Mouse (Mus musculus) ES-Bruce4 (cell line): ENCODE measurements around the gene Knl1. TPM values are rescaled to one million over a fixed set of nuclear protein-coding genes. Genes with fewer than 3 reads are reported as not detected.

Experiments used
- H3K27ac ChIP-seq: 2 replicates; pipeline ENCODE4 v1.5.1; 2012; ENCODE audit warnings: low read length, inconsistent platforms; ENCODE audit not compliant: insufficient read depth
- H3K27me3 ChIP-seq: 2 replicates; pipeline ENCODE4 v1.6.1; 2012; ENCODE audit warnings: mild to moderate bottlenecking, low read length, inconsistent platforms; ENCODE audit not compliant: control insufficient read depth, poor library complexity, insufficient read depth, severe bottlenecking
- H3K36me3 ChIP-seq: 2 replicates; pipeline ENCODE4 v1.6.1; 2012; ENCODE audit warnings: inconsistent platforms, mild to moderate bottlenecking, low read length, moderate library complexity; ENCODE audit not compliant: control insufficient read depth, poor library complexity, insufficient read depth, severe bottlenecking
- H3K4me1 ChIP-seq: one replicate; pipeline ENCODE4 v1.8.1; 2011; ENCODE audit warnings: low read length; ENCODE audit not compliant: control insufficient read depth, insufficient read depth
- H3K4me3 ChIP-seq: 2 replicates; pipeline ENCODE4 v1.5.1; 2011; ENCODE audit warnings: low read depth, mild to moderate bottlenecking, low read length
- H3K9ac ChIP-seq: 2 replicates; pipeline ENCODE4 v1.6.1; 2012; ENCODE audit warnings: low read depth, mild to moderate bottlenecking, inconsistent platforms; ENCODE audit not compliant: poor library complexity, severe bottlenecking
- H3K9me3 ChIP-seq: replicated peaks from 2 replicates; pipeline ENCODE4 v1.6.1; 2012; ENCODE audit warnings: mild to moderate bottlenecking, low read length, inconsistent platforms; ENCODE audit not compliant: control insufficient read depth, poor library complexity, insufficient read depth, severe bottlenecking
- CTCF ChIP-seq: IDR thresholded peaks from one replicate; pipeline ENCODE4 v1.8.1; 2011; ENCODE audit warnings: low read depth, low read length
- EP300 ChIP-seq: IDR thresholded peaks from 2 replicates; pipeline ENCODE4 v1.6.1; 2011; ENCODE audit warnings: low read depth, low read length; ENCODE audit not compliant: insufficient read depth
- POLR2A ChIP-seq: IDR thresholded peaks from one replicate; pipeline ENCODE4 v1.8.1; 2011; ENCODE audit warnings: low read length; ENCODE audit not compliant: insufficient read depth
- polyA plus RNA-seq: library from polyadenylated mRNA; stranded (reverse); fragments of >200 nt; gene quantifications from 2 replicates; pipeline ENCODE4 v1.2.4, GENCODE M21; 2011; ENCODE audit warnings: low read depth; ENCODE audit not compliant: missing spikeins, insufficient read depth, insufficient read length

Gene Knl1
- polyA plus RNA-seq, 1 experiment = 96.0 TPM

GRCm38 (mm10) chr2:119032191-119032590 is 14.7 kb upstream of the Knl1 start:
- H3K27ac ChIP-seq = no peak overlapping the region
- no peaks in the 10 kb centered on the region for H3K4me1 ChIP-seq
- H3K27me3 ChIP-seq = no peaks in the 10 kb centered on the region
- no peak overlapping the region for H3K9ac ChIP-seq
- TF ChIP-seq CTCF = no peak
- no peak for TF ChIP-seq POLR2A
- TF ChIP-seq EP300 = no peak
- H3K4me3 ChIP-seq = no peak overlapping the region
- H3K36me3 ChIP-seq = peaks cover 4% of the 10 kb centered on the region; the same call in 1 of the 2 replicates
- no peaks in the 10 kb centered on the region for H3K9me3 ChIP-seq

GRCm38 (mm10) chr2:119034656-119035396 is 12.1 kb upstream of the Knl1 start, which contains the start of gene Rpusd2:
TSS of gene Rpusd2 (plus strand) at chr2:119034790.
- H3K27ac ChIP-seq = peak within 1 kb of the TSS; percentile 22; the same call in 1 of the 2 replicates
- no peaks in the 10 kb centered on the region for H3K9me3 ChIP-seq
- no peaks in the 10 kb centered on the region for H3K27me3 ChIP-seq
- TF ChIP-seq CTCF (peak; percentile 20), EP300 (peak; percentile 57; the same call in 1 of the 2 replicates), POLR2A (peak; percentile 81)
- H3K9ac ChIP-seq = peak within 1 kb of the TSS; percentile 84
- peaks cover 23% of the 10 kb centered on the region for H3K36me3 ChIP-seq
- H3K4me3 ChIP-seq = peak within 1 kb of the TSS; percentile 90
- H3K4me1 ChIP-seq = no peaks in the 10 kb centered on the region

DNA sequence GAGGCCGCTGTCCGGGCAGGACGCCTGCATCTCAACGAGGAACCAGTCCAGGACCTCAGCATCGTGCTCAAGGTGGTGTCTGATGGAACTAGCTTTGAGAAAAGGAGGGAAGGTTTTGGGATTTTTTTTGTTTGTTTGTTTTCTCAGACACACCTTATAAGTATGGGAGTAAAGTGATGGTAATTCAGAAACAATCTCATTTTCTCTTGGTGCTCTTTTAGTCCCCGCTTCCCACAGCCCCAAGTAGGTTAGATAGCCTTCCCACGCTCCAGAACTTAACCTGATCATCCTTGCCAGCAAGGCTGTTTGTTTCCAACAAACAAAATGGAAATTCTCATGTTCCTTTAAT is 11.5 kb upstream of the Knl1 start:
- TF ChIP-seq POLR2A (no peak), EP300 (no peak), CTCF (no peak)
- no peaks in the 10 kb centered on the region for H3K4me1 ChIP-seq

DNA sequence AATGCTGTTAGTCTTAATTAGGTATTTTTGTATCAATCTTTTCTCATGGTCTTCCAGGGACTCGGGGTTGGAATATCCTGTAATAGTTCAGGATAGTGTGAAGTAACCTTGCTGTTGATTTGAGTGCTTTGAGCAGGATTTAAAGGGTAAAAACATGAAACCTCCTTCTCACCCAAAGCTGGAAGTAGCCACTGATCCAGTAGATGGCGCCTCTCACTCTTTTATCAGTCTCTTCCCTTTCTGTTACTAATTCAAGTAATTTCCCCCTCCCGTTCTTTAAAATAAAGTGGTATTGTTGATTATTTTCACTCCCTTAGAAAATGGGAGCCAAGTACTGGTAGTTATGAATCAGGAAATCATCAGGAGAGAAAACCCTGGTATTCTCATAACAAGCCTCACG is 6.0 kb upstream of the Knl1 start:
- Histone ChIP-seq H3K27me3 (no peaks in the 10 kb centered on the region), H3K36me3 (peaks cover 32% of the 10 kb centered on the region)

More for the DNA sequence above, 11.5 kb upstream of the Knl1 start:
- H3K27me3 ChIP-seq = no peaks in the 10 kb centered on the region
- H3K9me3 ChIP-seq = no peaks in the 10 kb centered on the region
- H3K27ac ChIP-seq = 0 out of 2 replicates have a peak overlapping the region, but pooled peaks have one; percentile 22
- H3K36me3 ChIP-seq = peaks cover 26% of the 10 kb centered on the region
- H3K4me3 ChIP-seq = peak overlapping the region; percentile 90
- peak overlapping the region; percentile 84 for H3K9ac ChIP-seq

GRCm38 (mm10) chr2:119045163-119045562 is 1.8 kb upstream of the Knl1 start:
- Histone ChIP-seq H3K4me1 (no peaks in the 10 kb centered on the region), H3K27me3 (no peaks in the 10 kb centered on the region), H3K9me3 (no peaks in the 10 kb centered on the region), H3K4me3 (no peak overlapping the region), H3K27ac (no peak overlapping the region), H3K36me3 (peaks cover 7% of the 10 kb centered on the region; the same call in 1 of the 2 replicates), H3K9ac (no peak overlapping the region)
- no peak for TF ChIP-seq CTCF
- no peak for TF ChIP-seq EP300
- no peak for TF ChIP-seq POLR2A

More for the DNA sequence above, 6.0 kb upstream of the Knl1 start:
- no peak overlapping the region for H3K4me3 ChIP-seq
- no peak overlapping the region for H3K27ac ChIP-seq
- H3K9me3 ChIP-seq = no peaks in the 10 kb centered on the region
- H3K4me1 ChIP-seq = no peaks in the 10 kb centered on the region
- TF ChIP-seq EP300 (no peak), POLR2A (no peak), CTCF (no peak)
- H3K9ac ChIP-seq = no peak overlapping the region

- Histone ChIP-seq H3K27me3 (no peaks in the 10 kb centered on the region), H3K4me3 (peak overlapping the region; percentile 96), H3K36me3 (no peaks in the 10 kb centered on the region), H3K9ac (peak overlapping the region; percentile 99), H3K4me1 (no peaks in the 10 kb centered on the region), H3K27ac (peak overlapping the region; percentile 81; the same call in 1 of the 2 replicates), H3K9me3 (no peaks in the 10 kb centered on the region)
- no peak for TF ChIP-seq POLR2A
Observed at GRCm38 (mm10) chr2:119047849-119048248, 930 bp downstream of the Knl1 start.
